Mouse (Mus musculus): ENCODE measurements around the gene 1600002K03Rik.

GRCm38 (mm10) chr10:80170052-80170451 lies 2.7 kb upstream of the 1600002K03Rik start:
- TF ChIP-seq TAL1 (IDR thresholded peaks at IDR 0.05; ENCODE audit: low read length) (no peak), GATA1 (IDR thresholded peaks at IDR 0.05; ENCODE audit: low read length) (no peak)
